Mouse (Mus musculus): ENCODE results near the gene Plxdc1.

The Plxdc1 gene

DNA sequence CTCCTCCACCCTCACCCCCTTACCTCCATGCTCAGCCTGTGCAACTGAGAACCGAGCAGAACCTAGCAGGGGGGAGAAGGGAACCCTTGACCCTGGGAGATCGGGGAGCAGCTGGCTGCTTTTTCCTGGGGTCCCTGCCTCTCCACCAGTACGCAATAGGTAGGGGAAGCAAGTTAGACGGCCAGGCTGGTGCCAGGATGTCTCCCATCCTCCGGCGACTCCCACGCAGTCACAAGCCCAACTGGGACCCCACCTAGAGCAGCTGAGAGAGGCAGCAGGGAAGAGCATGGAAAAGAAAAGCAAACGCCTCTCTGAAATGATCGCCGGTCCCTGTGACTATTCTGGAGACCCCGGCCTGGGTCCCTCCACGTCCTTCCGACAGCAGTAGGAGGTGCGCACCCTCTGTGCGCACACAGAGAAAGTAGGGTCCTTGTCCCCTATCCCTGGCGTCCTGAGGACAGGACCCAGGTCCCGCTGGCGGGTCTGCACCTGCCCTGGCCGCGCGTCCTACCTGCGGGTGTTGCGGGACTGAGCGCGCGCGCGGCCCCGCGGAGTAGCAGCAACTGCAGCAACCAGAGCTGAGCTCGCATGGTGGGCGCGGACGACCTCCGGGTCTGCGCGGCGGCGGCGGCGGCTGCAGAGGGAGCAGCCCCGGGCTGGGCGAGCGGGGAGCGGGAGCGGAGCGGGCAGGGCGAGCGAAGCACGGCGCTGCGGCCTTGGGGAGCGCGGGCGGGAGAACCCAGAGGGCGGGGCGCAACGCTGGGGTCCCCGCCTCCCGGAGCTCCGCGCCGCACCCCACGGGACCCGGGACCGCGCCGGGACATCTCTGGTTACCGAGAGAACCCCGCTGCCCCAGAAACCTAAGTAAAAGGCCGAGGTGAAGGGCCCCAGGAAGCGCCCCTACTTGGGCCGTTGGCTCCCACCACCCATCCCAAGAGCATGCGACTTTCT, at the start of gene Plxdc1:
Plxdc1 (minus strand) TSS at position 718 of the 951 bp plus-strand sequence.
- CTCF ChIA-PET, result interaction anchor here (0.7 to 1.8 kb wide), 2 partner anchors 16 to 17 kb away, joined by 3 to 4 read pairs; no protein-coding TSS in a partner anchor

DNA sequence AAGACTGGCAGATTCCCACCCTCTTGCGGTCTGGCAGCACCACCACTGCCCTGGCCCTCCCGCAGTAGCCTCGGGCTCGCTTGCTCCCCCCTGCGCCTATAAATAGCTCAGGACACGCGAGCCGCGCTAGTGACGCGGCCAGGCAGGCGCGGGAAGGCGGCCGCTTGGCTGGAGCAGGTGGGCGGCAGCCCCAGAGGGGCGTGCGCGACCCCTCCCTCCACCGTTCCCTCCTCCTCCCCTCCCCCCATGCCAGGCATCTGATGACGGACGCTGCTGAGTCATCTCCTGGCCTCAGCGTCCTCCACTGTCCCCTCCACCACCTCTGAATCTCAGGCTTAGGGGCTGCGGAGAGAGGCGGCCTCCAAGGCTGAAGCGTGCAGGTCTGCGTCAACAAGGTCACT, 49.7 kb upstream of the Plxdc1 start:
- CTCF ChIA-PET, result no interaction called here

DNA sequence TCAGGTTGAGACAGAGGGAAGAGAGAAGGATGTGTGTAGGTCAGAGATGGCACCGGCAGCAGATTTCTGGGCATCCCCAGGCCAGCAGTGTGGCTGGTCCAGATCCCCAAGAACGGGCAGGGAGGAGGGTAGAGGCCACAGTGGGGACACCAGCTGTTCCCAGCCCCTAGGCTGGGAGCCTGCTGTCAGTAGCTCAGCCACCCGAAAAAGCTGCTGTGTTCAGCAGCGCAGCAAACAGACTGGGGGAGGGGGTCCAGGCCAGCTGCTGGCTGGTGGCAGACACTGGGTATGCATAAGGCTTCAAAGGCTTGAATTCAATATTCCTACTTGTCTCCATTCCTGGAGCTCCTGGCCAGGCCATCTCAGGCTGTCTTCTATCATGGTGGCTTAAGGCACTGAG, 48.6 kb upstream of the Plxdc1 start:
- CTCF ChIA-PET, result interaction anchor here (0.8 kb wide), 1 partner anchor 42 kb away, joined by 3 read pairs; no protein-coding TSS in a partner anchor

DNA sequence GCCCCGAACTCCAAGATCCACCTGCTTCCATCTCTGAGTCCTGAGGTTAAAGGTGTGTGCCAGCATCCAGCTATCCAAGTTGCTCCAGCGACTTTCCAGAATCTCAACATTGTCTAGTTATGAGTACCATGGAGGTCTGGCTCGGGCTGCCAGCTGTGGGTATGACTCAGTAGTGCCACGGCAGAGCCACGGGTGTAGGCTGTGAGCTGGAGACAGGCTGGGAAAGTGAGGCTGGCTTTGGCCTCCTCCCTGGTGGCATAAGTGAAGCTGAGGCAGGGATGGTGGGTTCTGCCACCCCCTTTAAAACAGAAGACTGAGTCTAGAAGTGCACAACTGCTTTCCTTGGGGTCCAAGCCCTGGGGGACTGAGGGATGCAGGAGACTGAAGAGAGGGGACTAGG, 47.8 kb upstream of the Plxdc1 start:
- CTCF ChIA-PET, result interaction anchor here (0.6 kb wide), 1 partner anchor 9 kb away, joined by 5 read pairs; no protein-coding TSS in a partner anchor

DNA sequence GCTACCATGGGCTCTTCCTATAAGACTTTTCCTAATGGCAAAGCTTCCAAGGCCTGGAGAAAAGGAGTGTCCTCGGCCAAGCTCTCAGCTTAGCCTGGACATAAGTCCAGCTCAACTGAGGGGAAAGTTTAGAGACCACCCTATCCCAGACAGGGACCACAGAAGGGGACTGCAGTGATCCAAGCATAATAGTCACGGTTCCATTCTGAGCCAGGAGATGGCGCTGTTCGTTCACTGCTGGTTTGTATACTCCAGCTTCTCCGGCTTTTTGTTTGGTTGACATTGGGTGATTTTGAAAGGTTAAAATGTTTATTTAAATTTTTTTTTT, 45.2 kb upstream of the Plxdc1 start:
- CTCF ChIA-PET, result interaction anchor here (0.5 to 1.9 kb wide), 3 partner anchors 44 to 571 kb away, joined by 3 to 12 read pairs (median 11); no protein-coding TSS in a partner anchor

DNA sequence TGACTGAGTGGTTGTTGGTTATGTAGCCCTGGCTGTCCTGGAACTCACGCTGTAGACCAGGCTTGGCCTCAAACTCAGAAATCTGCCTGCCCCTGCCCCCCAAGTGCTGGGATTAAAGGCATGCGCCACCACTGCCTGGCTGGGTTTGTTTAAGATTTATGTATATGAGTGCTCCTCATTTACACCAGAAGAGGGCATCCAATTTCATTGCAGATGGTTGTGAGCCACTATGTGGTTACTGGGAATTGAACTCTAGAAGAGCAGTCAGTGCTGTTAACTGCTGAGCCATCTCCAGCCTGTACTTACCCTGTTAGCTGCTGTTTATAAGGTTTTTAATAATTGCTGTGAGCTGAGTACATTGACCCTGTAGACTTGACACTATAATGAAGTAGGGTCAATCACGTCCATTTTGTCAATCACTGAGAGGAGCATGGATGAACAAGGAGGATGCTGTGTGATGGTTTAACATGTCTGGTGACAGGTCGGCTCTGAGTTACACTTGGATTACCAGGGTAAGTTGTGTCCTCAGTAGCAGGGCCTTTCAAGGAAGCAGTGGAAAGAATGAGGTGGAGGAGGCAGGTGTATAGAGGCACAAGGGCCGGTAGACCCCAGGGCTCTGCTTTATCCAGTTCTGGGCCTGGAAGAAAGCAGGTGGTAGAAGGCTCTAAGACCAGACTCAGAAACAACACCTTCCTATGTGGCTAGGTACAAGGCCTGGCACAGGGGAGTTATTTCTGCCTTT, 44.6 kb upstream of the Plxdc1 start:
- CTCF ChIA-PET, result interaction anchor here (0.5 to 1.9 kb wide), 3 partner anchors 44 to 1058 kb away, joined by 3 to 12 read pairs (median 11); no protein-coding TSS in a partner anchor

DNA sequence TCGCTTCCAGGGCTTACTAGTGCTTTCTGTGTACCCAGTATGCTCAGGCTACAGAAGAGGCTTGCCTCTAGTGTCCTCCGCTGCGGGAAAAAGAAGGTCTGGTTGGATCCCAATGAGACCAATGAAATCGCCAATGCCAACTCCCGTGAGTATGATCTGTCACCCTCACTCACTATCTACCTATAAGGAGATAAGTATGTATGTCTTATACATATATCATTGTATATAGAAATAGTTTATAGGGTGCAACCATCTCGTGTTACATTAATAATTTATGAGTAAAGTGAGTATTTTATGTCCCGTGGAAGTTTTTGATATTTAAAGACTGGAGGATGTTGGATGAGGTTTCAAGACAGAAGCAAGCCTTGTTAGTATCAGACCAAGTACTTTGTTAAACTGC, 41.5 kb upstream of the Plxdc1 start:
- CTCF ChIA-PET, result no interaction called here

DNA sequence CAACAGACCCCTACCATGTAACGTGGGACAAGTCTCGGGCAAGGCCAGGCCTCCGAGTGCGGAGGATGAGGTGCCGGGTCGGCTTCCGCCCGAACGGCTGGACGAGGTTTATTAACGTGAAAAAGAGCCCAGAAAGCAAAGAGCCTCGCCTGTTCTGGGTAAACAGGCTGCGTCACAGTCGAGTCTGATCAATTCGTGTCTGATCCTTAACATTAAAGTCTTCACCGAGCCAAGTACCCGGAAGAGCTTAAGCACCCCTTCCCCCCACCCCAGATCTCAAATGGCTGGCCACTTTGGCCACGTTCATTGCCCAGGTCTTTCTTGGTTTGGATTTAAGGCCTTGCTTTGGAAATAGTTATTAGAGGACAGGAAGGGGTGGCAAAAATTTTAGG, 41.0 kb upstream of the Plxdc1 start:
- CTCF ChIA-PET, result no interaction called here

DNA sequence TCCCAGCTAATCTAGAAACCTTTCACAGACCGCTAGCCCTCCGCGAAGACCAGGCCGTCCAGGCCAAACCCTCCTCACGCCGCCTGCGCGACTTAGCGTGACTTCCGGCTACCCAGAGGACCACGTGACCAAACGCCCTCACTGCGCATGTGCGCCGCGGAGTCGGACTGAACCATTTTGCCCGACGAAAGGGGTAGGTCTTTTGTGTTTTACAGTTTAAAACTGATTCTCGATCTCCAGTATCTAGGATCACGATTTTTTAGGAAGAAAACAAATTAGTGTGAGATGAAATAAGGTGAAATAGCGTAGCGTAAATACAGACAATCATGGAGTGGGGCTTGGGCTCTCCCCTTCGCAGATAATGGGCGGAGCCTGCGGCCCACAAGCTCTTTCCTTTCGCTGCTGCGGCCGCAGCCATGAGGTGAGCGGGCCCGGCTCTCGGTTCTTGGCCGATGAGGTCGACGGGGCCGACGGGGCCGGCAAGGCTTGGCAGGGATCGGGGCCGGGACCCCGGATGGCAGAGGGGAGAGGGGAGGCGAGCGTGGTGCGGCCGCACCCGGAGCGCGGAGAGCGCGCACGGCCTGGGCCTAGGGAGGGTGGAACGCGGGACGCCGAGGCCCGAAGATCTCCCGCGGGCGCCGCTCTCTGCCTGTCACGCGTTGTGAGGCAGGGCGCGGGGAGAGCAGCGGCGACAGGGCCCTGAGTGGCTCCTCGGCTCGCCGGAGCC, 40.5 kb upstream of the Plxdc1 start, which contains the start of gene Rpl19:
Rpl19 (plus strand) TSS at position 141 of the 727 bp plus-strand sequence.
- CTCF ChIA-PET, result interaction anchor here (0.7 kb wide), 1 partner anchor 19 kb away, joined by 4 read pairs; no protein-coding TSS in a partner anchor

DNA sequence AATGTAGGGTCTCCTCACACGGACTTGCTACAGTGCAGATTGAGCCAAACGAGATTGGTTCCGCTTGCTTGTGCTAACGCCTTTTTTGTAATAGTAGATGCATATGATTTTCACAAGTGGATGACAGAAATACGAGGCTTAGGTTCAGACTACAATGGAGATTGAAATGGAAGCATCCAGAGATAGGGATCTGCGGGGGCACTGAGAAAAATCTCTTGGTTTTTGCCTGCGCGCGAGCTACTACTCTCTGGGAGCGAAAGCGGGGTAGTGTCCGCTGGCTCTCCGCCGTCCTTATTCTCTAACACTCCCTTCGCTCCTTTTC, 40.0 kb upstream of the Plxdc1 start:
- CTCF ChIA-PET, result interaction anchor here (0.7 kb wide), 1 partner anchor 18 kb away, joined by 4 read pairs; no protein-coding TSS in a partner anchor

DNA sequence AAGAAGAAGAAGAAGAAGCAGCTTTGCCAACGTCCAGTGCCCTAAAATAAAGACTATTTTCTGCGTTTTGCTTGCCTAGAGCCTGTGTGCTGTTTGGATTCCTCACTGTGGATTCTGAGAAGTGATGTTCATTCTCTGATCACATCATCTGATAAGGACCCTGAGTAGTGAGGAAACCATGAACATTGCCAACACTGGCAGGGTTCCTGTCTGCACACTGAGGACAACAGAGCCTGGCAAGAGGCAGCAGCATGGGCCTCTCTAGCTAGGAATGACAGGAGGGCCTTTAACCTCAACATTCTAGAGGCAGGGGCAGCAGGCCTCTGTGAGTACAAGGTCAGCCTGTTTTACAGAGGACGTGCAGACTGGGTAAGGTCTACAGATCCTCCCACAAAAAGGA, 38.3 kb upstream of the Plxdc1 start:
- CTCF ChIA-PET, result interaction anchor here (0.7 kb wide), 1 partner anchor 178 kb away, joined by 3 read pairs; no protein-coding TSS in a partner anchor

DNA sequence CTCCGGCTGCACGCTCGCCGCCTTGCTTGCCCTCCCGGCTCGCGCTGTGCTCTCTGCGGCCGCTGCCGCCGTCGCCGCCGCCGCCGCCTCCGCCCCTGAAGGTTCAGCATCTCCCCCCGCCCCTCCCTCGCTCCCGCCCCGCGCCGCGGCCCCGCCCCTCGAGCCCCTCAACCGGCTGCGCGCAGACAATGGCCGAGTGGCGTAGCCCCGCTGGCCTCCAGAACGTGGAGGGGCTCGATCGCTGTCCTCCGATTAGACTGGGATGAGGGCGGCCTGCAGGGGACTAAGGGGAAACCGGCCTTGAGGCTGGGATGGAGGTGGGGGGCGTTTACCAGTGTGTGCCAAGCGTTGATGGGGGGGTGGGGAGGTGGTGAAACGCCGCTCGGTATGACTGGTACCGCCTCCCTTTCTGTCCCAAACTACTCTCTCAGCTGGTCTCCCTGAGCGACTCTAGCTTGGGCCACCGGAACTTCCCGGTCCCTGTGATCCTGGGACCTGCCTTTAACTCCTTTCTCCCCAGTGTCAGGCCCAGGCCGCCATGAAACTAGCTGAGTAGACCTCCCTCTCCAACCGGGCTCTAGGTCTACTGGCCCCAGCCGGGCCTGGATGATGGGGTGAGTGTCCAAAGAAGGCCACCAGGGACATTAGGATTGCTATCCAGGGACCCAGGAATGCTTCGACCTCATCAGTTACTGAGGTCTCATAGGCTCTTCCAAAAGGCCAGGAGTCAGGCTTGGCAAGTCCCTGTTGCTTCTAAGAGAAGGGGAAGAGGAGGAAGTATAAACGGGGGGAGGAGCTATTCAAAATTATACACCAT, 36.5 kb upstream of the Plxdc1 start, which contains the start of gene Cacnb1:
Cacnb1 (minus strand) TSS at position 480 of the 817 bp plus-strand sequence.
- CTCF ChIA-PET, result interaction anchor here (0.5 to 1.4 kb wide), 4 partner anchors 12 to 224 kb away, joined by 4 to 5 read pairs (median 4); partner anchors contain the start of gene Lasp1

DNA sequence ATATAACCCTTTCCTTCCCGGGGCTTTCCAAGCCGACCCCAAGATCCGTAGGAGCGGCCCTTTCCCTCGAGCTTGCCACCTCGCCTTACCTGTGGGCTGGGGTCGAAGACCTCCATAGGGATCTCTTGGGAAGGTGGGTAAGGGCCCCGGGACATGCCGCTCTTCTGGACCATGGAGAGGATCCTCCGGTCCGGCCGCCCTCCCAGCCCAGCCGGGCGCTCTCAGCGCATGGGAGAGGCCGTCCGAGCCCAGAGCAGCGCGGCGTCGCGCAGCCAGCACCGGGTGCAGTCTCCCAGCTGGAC, 36.0 kb upstream of the Plxdc1 start:
- CTCF ChIA-PET, result interaction anchor here (0.5 to 1.4 kb wide), 4 partner anchors 11 to 223 kb away, joined by 4 to 5 read pairs (median 4); partner anchors contain the start of gene Lasp1

DNA sequence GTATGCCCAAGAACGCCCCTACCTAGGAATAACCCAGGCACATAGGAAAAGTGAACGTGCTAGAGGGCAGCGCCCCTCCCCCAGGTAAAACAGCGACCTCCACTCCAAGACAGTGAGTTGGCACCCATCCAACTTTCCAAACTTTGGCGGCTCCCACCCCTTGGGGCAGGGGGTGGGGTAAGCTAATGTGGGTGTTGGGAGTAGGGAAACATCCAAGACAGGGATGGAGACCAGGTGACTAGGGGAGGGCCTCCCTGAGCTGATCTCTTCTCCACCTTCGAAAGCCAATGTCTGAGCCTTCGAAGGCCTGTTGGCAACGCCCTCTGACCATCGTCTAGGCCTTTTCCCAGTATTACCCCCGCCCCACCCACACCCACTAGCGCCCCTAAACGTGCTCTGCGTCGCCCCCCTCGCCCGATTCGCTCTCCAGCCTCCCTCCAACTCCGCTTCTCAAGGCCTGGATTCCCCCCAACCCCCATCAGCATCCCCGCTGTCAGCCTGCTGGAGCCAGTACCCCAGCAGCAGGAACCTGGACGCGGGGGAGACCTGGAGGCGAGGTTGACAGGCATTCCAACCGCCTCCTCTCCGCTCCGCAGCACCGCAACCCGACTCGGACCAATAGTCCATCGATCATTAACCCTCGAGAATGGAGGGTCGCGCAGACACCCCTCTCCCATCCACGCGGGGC, 35.5 kb upstream of the Plxdc1 start:
- CTCF ChIA-PET, result interaction anchor here (1.0 to 1.4 kb wide), 2 partner anchors 28 to 32 kb away, joined by 4 read pairs; no protein-coding TSS in a partner anchor

DNA sequence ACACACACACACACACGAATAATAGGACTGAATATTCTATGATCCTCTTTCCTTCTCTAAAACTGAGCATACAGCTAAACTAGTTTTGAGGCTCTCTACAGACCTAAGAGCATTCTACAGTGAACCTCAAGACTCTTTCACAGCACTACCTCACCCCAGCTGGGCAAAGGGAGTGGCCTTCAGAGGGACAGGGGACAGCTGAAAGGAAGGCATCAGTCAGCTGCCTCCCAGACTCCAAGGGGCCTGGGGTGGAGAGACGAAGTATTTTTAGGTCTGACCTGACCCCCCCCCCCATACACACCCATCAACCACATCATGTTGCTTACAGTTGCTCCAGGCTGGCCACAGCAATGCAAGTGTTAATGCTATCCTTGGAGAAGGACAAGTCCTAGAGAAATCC, 34.9 kb upstream of the Plxdc1 start:
- CTCF ChIA-PET, result interaction anchor here (1.4 kb wide), 1 partner anchor 31 kb away, joined by 4 read pairs; no protein-coding TSS in a partner anchor

DNA sequence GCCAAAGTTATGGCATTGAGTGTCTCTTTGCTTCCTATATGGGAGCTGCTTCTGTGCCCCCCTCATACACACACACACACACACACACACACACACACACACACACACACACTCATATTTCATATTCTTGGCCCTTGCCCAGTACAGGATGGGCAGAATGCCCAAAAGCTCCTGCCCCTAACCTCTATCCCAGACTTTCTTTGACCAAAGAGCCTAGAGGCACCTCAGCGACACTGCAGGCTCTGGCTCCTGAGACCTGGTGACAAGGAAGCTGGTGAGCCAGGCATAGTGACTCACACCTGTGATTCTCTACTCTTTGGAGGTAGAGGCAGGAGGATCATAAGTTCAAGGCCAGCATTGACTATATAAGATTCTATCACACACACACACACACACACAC, 34.5 kb upstream of the Plxdc1 start:
- CTCF ChIA-PET, result interaction anchor here (0.6 to 1.0 kb wide), 3 partner anchors 14 to 467 kb away, joined by 3 to 7 read pairs (median 3); no protein-coding TSS in a partner anchor

DNA sequence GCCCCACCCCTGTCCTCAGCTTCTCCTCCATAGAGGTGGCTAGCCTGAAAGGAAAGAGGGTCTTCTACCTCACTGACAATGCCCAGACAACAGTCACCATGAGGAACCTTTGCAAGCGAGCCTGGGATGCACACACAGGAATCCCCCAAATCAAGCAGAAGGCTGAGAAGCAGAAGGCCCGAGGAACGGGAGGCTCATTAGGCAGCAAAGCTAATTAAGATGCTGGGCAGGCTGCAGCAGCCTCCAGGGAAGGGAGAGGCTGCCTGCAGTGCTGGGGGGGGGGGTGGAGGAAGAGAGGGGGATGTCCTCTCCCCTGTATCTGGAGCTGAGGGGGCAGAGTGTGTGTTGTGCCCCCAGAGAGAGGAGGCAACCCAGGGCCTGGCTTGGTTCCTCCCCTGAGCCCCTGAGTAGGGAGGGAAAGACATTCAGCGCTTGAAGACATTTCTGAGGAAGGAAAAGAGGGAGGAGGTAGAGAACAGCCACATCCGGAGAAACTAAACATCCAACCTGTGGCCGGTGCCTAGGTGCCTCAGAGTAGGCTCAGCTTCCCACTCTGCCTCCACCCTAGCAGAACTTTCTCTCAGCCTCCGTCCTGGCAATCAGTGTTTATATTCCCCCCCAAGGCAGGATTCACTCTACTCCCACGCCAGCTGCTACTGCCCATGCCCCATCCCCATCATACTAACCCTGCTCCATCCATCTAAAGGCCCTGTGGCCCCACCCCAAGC, 33.8 kb upstream of the Plxdc1 start:
- CTCF ChIA-PET, result interaction anchor here (0.6 to 1.0 kb wide), 4 partner anchors 13 to 837 kb away, joined by 3 to 7 read pairs (median 4); no protein-coding TSS in a partner anchor

DNA sequence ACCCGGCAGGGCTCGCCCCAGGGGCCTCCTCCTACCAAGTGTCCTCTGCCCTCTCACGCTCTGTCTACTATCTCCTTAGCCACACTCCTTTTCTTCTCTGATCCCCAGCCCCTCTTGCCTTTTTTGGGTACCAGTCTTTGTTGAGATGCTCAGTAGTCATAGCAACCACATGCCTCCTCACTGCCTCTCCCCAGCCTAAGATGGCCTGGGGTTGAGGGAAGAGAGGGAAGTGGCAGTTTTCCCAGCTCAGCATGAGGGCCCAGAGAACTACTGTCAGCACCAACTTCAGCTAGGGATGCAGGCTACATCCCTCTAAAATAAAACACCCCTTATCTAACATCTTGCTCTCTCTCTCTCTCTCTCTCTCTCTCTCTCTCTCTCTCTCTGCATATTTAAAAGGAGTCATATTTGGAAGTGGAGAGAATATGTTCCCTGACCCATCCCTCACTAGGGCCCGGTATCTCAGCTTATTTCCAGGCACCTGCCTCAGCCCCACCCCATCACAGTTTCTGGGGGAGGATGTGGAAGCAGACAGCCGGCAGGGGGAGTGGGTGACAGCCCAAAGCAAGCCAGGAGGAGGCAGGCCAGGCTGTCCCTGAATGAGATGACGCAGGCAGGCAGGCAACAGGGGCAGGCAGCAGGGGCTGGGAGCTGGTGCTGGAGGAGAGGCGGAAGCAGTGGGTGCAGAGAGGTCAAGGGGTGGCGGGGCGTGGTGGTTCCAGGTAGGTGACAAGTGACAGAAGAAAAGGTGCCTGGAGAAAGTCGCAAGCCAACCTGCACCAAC, 32.8 kb upstream of the Plxdc1 start:
- CTCF ChIA-PET, result interaction anchor here (0.6 to 0.7 kb wide), 3 partner anchors 25 to 836 kb away, joined by 4 to 5 read pairs (median 5); no protein-coding TSS in a partner anchor
